Comparison of ENCODE assay signal across 21 mouse cellular contexts in the genomic region with DNA sequence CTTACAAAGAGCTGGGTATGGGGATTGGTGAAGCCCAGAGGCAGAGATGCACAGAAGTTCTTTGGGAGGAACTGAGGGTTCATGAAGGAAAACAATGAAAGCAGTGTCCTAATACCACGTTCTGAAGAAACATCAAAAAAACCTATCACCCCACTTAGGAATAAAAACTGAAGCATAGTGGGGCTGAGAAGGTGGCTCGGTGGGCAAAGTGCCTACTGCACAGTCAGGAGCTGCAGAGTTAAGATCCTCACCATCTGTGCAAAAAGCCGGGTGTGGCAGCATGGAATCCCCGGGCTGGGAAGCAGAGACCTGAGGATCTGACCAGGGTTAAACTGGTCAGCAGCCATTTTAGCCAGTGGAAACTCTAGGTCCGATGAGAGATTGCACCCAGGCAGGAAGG.
DNase-seq lines count a peak whose midpoint lies in the region; ATAC-seq and TF ChIP-seq lines count a peak whose summit lies in the region.
"Had no signal": no experiment of that assay in that cellular context is flagged by ENCODE, and none has a peak within 500 bp of the region (broad histone marks: within the 10 kb centered on the region; RNA-seq: fewer than 3 reads in every experiment).

No protein-coding gene starts in this region.

- DNase-seq in cerebellum, adult 11-12 months: peak; percentile 8
- no peak for DNase-seq in cerebellum, postnatal 4 days (ENCODE audit: low spot score in 2 of 2)
- DNase-seq in heart, adult 11 months: peak; percentile 13
- no peak for DNase-seq in heart, embryonic 10.5 days (ENCODE audit: low spot score)
- DNase-seq in cerebellum, postnatal 10 days: peak; percentile 57 to 69
- no peak for DNase-seq in forebrain, postnatal 0 days
- DNase-seq: adrenal gland, postnatal 10 days; B cell, adult 2 months; gastrocnemius, adult 2 months; gastrocnemius, postnatal 36 days; heart, adult 2 months; kidney, adult 18-20 months had no signal

- H3K27ac ChIP-seq in heart, embryonic 10.5 days: no peak overlapping the region
- no peak overlapping the region for H3K27ac ChIP-seq in forebrain, postnatal 0 days (ENCODE audit: low read depth, low read length)
- H3K27ac ChIP-seq: embryonic facial prominence, embryonic 13.5 days; forebrain, embryonic 12.5 days; gastrocnemius, adult 2 months; heart, adult 2 months; hindbrain, embryonic 10.5 days; hindbrain, embryonic 14.5 days; intestine, embryonic 15.5 days had no signal

- no peak overlapping the region for H3K4me2 ChIP-seq in forebrain, postnatal 0 days (ENCODE audit: low read depth)
- H3K4me2 ChIP-seq: embryonic facial prominence, embryonic 13.5 days; forebrain, embryonic 12.5 days; heart, embryonic 12.5 days; hindbrain, embryonic 14.5 days; intestine, embryonic 15.5 days had no signal

- 75% methylated on average over 5 of the region's 5 CpGs for WGBS in heart, embryonic 10.5 days
- WGBS in forebrain, postnatal 0 days: 76% methylated on average over 5 of the region's 5 CpGs

- no peak for TF ChIP-seq CTCF in forebrain, postnatal 0 days (IDR thresholded peaks at IDR 0.05; ENCODE audit: low read depth)

- H3K9me3 ChIP-seq in heart, embryonic 10.5 days: no peaks in the 10 kb centered on the region
- H3K9me3 ChIP-seq in forebrain, postnatal 0 days (ENCODE audit: low read length): no peaks in the 10 kb centered on the region
- H3K9me3 ChIP-seq: embryonic facial prominence, embryonic 13.5 days; forebrain, embryonic 12.5 days; G1E; heart, embryonic 12.5 days; hindbrain, embryonic 10.5 days; intestine, embryonic 15.5 days had no signal

- no peak overlapping the region for H3K9ac ChIP-seq in forebrain, postnatal 0 days
- H3K9ac ChIP-seq: embryonic facial prominence, embryonic 13.5 days; forebrain, embryonic 12.5 days; heart, embryonic 12.5 days; hindbrain, embryonic 14.5 days; intestine, embryonic 15.5 days had no signal

- H3K36me3 ChIP-seq in heart, embryonic 10.5 days: no peaks in the 10 kb centered on the region
- no peaks in the 10 kb centered on the region for H3K36me3 ChIP-seq in forebrain, postnatal 0 days (ENCODE audit: insufficient read depth)
- H3K36me3 ChIP-seq: embryonic facial prominence, embryonic 13.5 days; forebrain, embryonic 12.5 days; G1E; heart, embryonic 12.5 days; hindbrain, embryonic 10.5 days; intestine, embryonic 15.5 days had no signal

- no peaks in the 10 kb centered on the region for H3K4me1 ChIP-seq in heart, embryonic 10.5 days
- H3K4me1 ChIP-seq in forebrain, postnatal 0 days (ENCODE audit: insufficient read depth): no peaks in the 10 kb centered on the region
- H3K4me1 ChIP-seq: forebrain, embryonic 12.5 days; hindbrain, embryonic 10.5 days; intestine, embryonic 15.5 days had no signal

- no peak overlapping the region for H3K4me3 ChIP-seq in heart, embryonic 10.5 days
- no peak overlapping the region for H3K4me3 ChIP-seq in forebrain, postnatal 0 days (ENCODE audit: low read depth, low read length)
- H3K4me3 ChIP-seq: embryonic facial prominence, embryonic 13.5 days; forebrain, embryonic 12.5 days; gastrocnemius, adult 2 months; heart, adult 2 months; heart, embryonic 12.5 days; hindbrain, embryonic 10.5 days; intestine, embryonic 15.5 days had no signal

- ATAC-seq in forebrain, postnatal 0 days: no peak
- ATAC-seq in activated CD4-positive, CD25-positive, alpha-beta regulatory T cell, adult 4 months: no peak
- ATAC-seq: CD4-positive, CD25-positive, alpha-beta regulatory T cell, adult 4 months; intestine, embryonic 15.5 days had no signal

- H3K27me3 ChIP-seq in heart, embryonic 10.5 days (ENCODE audit: insufficient read depth, poor library complexity, severe bottlenecking): no peaks in the 10 kb centered on the region
- H3K27me3 ChIP-seq in forebrain, postnatal 0 days (ENCODE audit: insufficient read depth, low read length): no peaks in the 10 kb centered on the region
- H3K27me3 ChIP-seq: embryonic facial prominence, embryonic 13.5 days; forebrain, embryonic 12.5 days; heart, embryonic 12.5 days; intestine, embryonic 15.5 days had no signal

Comparison
In these comparisons a context has a peak if more than half of its experiments do, and no peak if none do; other contexts are left out.
1. DNase-seq: peak in cerebellum, adult 11-12 months (single experiment), heart, adult 11 months (single experiment) and cerebellum, postnatal 10 days (2 of 2); none in cerebellum, postnatal 4 days (0 of 2), heart, embryonic 10.5 days (single experiment) and forebrain, postnatal 0 days (single experiment).